Mouse (Mus musculus) gastrocnemius, postnatal 4 days (tissue): ENCODE results near the gene 9130204L05Rik. TPM values are rescaled to one million over a fixed set of nuclear protein-coding genes. Genes with fewer than 3 reads are reported as not detected.

Source experiments
- DNase-seq, 2 experiments: peaks; one replicate each; pipeline ENCODE4 v3.0.0; 2021 to 2022; ENCODE audit warnings: low spot score in 2 of 2, mixed read lengths in 2 of 2
- long read RNA-seq, 2 experiments: library from polyadenylated mRNA; stranded (forward); transcript quantifications; one replicate each; pipeline ENCODE4 v2.0.0; 2021
- total RNA-seq, 2 experiments: library from RNA; stranded (reverse); gene quantifications; 2 replicates each; pipeline ENCODE4 v1.2.3; 2021

9130204L05Rik gene
- not detected for total RNA-seq
- long read RNA-seq, experiment 1: 0 reads
- long read RNA-seq, experiment 2: 0 reads

DNA sequence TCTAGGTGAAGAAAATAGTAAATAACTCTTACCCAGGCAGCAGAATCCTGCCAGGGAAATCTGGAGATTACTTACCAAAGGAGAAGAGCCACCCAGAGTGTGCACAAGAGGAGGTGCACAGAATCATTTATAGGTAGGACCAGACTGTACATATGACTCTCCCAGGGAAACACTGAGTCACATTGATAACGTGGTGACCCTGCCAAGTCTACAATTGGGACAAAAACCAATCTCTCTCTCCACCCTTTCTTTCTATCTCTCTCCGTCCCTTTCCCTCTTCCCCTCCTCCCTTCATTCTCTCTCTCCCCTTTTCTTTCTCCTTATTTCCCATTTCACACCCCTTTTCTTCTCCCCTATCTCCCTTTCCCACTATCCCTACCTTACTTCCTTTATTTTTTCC is at the start of gene 9130204L05Rik:
9130204L05Rik (minus strand) TSS at position 101 of the 400 bp plus-strand sequence.
- no peak for DNase-seq

DNA sequence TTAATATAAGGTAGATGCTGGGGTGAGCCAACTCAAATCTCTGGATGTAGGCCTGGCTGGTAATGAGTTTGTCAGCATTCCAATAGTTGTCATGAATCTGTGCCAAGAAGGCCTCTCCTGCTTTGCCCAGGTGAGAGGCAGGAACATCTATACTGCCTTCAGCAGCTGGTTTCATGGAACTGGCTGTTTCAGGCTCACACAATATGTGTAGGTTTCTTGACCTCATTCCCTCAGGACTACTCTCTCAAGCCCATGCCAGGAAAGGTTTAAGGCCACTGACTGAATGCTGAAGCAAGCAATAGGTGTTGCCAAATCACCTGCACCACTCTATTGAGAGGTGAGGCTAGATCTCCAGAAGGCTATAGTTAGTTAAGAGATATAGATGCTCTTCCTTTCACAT is 18.1 kb upstream of the 9130204L05Rik start:
- DNase-seq: no peak

GRCm38 (mm10) chr3:91059211-91059610 is 31.4 kb downstream of the 9130204L05Rik start:
- no peak for DNase-seq

DNA sequence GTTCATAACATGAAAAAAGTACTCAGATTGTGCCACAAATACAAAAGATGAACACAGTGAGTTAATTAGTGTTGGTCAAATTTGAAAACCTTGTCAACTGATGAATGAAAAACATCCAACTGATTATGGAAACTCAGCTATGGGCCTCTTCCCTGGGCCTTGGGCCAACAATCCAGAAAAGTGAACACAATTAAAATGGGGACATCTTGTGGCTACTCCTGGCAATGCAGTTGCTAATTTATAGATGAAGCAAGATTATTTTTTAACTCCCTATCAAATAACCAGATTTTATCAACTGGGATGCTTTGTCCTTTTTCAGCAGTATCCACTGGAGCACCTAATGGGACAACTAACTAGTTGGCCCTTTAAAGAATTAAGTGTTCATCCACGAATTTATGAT is 37.9 kb downstream of the 9130204L05Rik start:
- no peak for DNase-seq
